Mouse (Mus musculus): ENCODE data around the gene Clptm1. TPM values are rescaled to one million over a fixed set of nuclear protein-coding genes. Genes with fewer than 3 reads are reported as not detected.
A peak's percentile ranks its signal among the peaks of the same experiment; 100 is the strongest.

Clptm1 gene
- polyA plus RNA-seq, 1 experiment from 2014 or later, result 89.9 TPM

DNA sequence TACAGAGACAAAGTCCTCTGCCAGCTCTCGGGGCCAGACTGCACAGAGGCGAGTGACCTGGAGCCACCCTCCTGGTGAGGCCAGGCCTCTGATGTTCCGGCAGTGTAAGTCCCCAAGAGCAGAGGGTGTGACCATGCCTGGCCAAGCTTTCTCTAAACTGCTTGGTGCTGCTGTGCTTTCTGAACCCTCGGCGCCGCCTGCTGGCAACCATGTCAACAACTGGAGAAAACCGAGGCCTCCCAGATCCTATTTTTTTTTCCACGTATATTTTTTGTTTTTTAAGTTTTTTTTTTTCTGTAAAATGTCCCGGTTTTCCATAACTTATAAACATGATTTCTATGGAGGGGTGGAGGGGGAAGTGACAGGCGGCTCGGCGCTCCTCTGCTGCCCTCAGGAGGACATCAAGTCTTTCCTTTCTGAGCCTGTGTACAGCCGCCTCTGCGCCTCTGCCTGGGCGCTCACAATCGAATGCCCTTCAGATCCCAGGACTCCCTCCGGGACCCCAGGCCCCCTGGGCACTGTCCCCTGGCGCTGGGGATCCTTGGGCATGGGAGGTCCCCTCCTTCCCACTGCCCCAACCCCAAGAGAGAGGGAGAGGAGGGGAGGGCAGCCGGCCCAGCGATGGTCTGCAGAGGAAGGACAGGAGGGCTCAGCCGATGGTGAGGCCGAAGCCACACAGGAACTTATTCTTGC, 36.4 kb upstream of the Clptm1 start:
- Histone ChIP-seq H3K9ac (ENCODE audit: low read depth, low read length) (no peak overlapping the region), H3K4me3 (ENCODE audit: low read depth, low read length) (no peak overlapping the region), H3K36me3 (ENCODE audit: control insufficient read depth, insufficient read depth, low read length) (peaks cover 29% of the 10 kb centered on the region), H3K4me2 (peak overlapping the region; percentile 32), H3K27me3 (replicated peaks; ENCODE audit: control insufficient read depth, insufficient read depth, low read length) (no peaks in the 10 kb centered on the region), H3K4me1 (replicated peaks; ENCODE audit: control insufficient read depth, insufficient read depth, low read length) (peaks cover 46% of the 10 kb centered on the region), H3K9me3 (ENCODE audit: control insufficient read depth, low read length) (no peaks in the 10 kb centered on the region), H3K27ac (ENCODE audit: low read depth, low read length) (peak overlapping the region; percentile 72)
- ATAC-seq (replicated peaks; ENCODE audit: low FRiP score) (peak; percentile 77), DNase-seq (ENCODE audit: low spot score) (peak; percentile 77)
- WGBS, result 26% methylated on average over 22 of the region's 22 CpGs

DNA sequence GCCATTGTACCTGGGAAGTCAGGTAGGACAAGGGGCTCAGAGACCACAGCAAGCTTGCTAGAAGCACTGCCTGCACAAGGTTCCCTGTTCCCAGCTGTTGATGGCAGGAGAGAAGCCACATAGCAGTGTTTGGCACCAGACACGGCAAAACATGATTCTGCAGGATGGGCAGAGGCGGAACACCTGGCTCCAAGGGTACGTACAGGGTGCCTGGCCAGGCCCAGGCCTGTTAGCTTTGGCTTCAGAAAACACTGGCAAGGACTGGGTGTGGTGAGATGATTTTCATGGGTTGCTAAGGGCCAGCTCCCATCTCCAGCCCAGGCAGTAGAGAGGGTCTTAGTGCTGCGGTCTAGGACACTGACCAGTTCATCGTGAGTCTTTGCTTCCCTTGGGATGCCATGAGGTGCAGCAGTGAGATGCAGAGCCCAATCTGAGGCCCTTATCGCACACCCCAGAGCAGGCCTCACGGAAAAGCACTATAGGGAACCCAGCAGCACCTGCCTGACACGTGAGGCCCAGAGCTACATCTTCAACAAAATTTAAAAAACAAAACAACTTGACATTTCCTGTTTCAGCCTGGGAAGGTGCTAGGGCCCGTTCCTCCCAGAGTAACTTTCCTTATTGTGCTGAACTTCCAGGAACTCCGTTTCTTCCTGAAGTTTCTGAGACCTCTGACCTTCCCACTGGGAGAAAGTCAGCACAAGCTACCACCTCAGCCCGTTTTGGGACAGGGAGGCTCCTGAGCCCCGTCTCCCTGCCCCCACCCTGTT, 35.7 kb upstream of the Clptm1 start:
- no peak overlapping the region for H3K9ac ChIP-seq (ENCODE audit: low read depth, low read length)
- H3K4me1 ChIP-seq (replicated peaks; ENCODE audit: control insufficient read depth, insufficient read depth, low read length), result peaks cover 53% of the 10 kb centered on the region
- peaks cover 31% of the 10 kb centered on the region for H3K36me3 ChIP-seq (ENCODE audit: control insufficient read depth, insufficient read depth, low read length)
- H3K27ac ChIP-seq (ENCODE audit: low read depth, low read length), result peak overlapping the region; percentile 68
- no peak overlapping the region for H3K4me3 ChIP-seq (ENCODE audit: low read depth, low read length)
- DNase-seq (ENCODE audit: low spot score), result no peak
- WGBS, result 50% methylated on average over 12 of the region's 12 CpGs
- ATAC-seq (replicated peaks; ENCODE audit: low FRiP score), result no peak
- no peaks in the 10 kb centered on the region for H3K9me3 ChIP-seq (ENCODE audit: control insufficient read depth, low read length)
- no peaks in the 10 kb centered on the region for H3K27me3 ChIP-seq (replicated peaks; ENCODE audit: control insufficient read depth, insufficient read depth, low read length)
- H3K4me2 ChIP-seq, result peak overlapping the region; percentile 32

DNA sequence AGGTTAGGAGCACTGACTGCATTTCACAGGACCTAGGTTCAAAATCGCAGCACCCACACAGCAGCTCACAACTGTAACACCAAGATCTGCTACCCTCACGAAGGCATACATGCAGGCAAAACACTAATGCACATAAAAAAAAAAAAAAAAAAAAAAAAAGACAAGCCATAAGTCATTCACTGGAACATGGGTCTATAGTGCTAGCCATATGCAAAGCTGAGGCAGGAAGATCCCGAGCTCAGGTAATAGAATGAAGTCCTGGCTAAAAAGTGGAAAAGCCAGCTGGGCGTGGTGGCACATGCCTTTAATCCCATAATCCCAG, 35.0 kb upstream of the Clptm1 start:
- Histone ChIP-seq H3K4me2 (peak overlapping the region; percentile 76; the same call in 1 of the 2 replicates), H3K36me3 (ENCODE audit: control insufficient read depth, insufficient read depth, low read length) (peaks cover 26% of the 10 kb centered on the region), H3K9me3 (ENCODE audit: control insufficient read depth, low read length) (no peaks in the 10 kb centered on the region), H3K4me3 (ENCODE audit: low read depth, low read length) (no peak overlapping the region), H3K4me1 (replicated peaks; ENCODE audit: control insufficient read depth, insufficient read depth, low read length) (peaks cover 59% of the 10 kb centered on the region), H3K9ac (ENCODE audit: low read depth, low read length) (no peak overlapping the region), H3K27me3 (replicated peaks; ENCODE audit: control insufficient read depth, insufficient read depth, low read length) (no peaks in the 10 kb centered on the region), H3K27ac (ENCODE audit: low read depth, low read length) (peak overlapping the region; percentile 68; the same call in 1 of the 2 replicates)
- ATAC-seq (replicated peaks; ENCODE audit: low FRiP score) (no peak), DNase-seq (ENCODE audit: low spot score) (no peak)
- WGBS, result 60% methylated on average over 4 of the region's 4 CpGs

DNA sequence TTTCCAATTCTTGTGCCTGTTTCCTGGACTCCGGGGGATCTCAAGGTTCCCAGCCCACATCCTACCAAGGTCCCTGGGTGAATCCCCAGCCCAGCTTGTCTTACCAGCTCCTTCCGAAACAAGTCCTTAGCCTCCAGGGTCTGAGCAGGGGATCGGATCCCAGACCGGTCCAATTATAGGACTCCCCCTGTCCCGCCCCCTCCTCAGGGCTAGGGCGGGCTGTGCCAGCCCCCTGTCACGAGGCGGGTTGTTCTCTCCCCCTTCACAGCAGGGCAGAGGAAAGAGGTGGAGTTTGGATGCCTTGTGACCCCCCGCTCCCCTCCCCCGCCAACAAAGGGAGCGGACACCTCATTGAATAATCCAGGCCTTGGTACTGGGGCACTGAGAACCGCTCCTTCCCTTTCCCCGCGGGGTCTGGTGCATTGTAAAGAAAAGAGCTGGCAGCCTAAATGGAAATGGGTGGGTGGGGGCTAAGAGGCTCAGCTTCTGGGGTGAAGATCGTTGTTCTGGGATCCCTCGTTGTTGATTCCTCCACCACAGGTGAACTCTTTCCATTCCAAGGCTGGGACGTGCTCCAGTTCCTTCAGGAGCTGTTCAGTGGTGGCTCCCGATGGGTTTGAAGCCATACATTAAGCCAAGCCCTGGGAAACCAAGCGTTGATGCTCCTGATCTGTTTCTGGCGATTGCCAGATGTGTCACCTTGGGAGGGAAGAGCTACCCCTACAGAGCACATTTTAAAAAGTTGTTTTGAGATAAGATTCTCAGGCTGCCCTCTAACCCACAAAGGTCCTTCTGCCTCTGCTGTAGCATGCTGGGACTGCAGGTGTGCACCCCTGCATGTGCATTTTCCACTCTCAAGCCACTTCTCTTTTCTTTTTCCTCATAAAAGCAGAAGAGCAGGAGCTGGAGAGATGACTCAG, 34.3 kb upstream of the Clptm1 start, which contains the start of gene Apoe:
Apoe (minus strand) TSS at position 282 of the 920 bp plus-strand sequence.
- Histone ChIP-seq H3K27me3 (replicated peaks; ENCODE audit: control insufficient read depth, insufficient read depth, low read length) (no peaks in the 10 kb centered on the region), H3K4me1 (replicated peaks; ENCODE audit: control insufficient read depth, insufficient read depth, low read length) (peaks cover 66% of the 10 kb centered on the region), H3K4me2 (peak within 1 kb of the TSS; percentile 76), H3K36me3 (ENCODE audit: control insufficient read depth, insufficient read depth, low read length) (peaks cover 24% of the 10 kb centered on the region), H3K9ac (ENCODE audit: low read depth, low read length) (peak within 1 kb of the TSS; percentile 69), H3K9me3 (ENCODE audit: control insufficient read depth, low read length) (no peaks in the 10 kb centered on the region), H3K27ac (ENCODE audit: low read depth, low read length) (peak within 1 kb of the TSS; percentile 68), H3K4me3 (ENCODE audit: low read depth, low read length) (peak within 1 kb of the TSS; percentile 58)
- 4% methylated on average over 20 of the region's 20 CpGs for WGBS
- ATAC-seq (replicated peaks; ENCODE audit: low FRiP score), result peak; percentile 54
- peak; percentile 65 for DNase-seq (ENCODE audit: low spot score)

DNA sequence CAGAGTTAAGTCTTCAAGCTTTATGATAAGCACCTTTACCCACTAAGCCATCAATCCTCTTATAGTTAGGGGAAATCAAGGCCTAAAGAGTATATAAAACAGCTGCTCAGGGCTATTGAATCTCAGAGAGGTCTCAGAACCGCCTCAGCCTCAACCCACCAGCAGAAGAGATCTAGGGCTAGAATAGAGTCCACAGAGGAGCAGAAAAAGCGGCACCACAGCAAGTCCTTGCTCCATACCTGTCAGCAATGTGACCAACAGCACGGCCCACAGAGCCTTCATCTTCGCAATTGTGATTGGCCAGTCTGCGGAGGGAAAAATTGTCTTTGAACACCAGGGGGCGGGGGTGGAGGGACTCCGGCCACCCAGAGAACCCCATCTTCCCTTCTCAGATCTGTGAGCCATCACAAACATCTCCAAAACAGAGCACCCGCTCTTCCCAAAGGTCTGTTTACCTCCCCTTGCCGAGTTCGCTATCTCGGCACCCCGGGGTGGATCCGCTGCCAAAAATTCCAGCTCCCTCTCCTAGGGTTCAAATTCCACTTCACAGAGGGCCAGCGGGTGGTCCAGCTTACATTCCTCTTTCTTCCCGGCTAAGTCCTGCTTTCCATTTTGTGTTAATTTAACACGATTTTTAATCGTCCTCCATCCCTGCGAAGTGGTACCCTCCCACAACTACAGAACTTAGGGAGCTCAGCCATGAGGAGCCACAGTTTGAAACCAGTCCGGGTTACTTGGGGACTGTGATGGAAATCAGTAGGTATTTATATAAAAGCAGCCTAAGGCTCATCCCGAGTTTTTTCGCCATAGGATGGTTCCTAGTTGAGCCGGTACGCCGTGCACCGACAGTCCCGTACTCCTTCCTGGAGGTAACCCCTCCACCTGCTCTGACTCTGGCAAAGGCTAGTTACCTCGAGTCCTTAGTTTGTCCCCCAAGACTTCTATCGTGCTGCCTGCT, 33.4 kb upstream of the Clptm1 start:
- H3K9ac ChIP-seq (ENCODE audit: low read depth, low read length), result peak overlapping the region; percentile 69
- H3K4me3 ChIP-seq (ENCODE audit: low read depth, low read length), result peak overlapping the region; percentile 58
- H3K4me1 ChIP-seq (replicated peaks; ENCODE audit: control insufficient read depth, insufficient read depth, low read length), result peaks cover 75% of the 10 kb centered on the region
- 4% methylated on average over 28 of the region's 28 CpGs for WGBS
- no peaks in the 10 kb centered on the region for H3K9me3 ChIP-seq (ENCODE audit: control insufficient read depth, low read length)
- H3K36me3 ChIP-seq (ENCODE audit: control insufficient read depth, insufficient read depth, low read length), result peaks cover 22% of the 10 kb centered on the region
- H3K27me3 ChIP-seq (replicated peaks; ENCODE audit: control insufficient read depth, insufficient read depth, low read length), result no peaks in the 10 kb centered on the region
- DNase-seq (ENCODE audit: low spot score) (no peak), ATAC-seq (replicated peaks; ENCODE audit: low FRiP score) (no peak)
- peak overlapping the region; percentile 68 for H3K27ac ChIP-seq (ENCODE audit: low read depth, low read length)
- peak overlapping the region; percentile 76 for H3K4me2 ChIP-seq

DNA sequence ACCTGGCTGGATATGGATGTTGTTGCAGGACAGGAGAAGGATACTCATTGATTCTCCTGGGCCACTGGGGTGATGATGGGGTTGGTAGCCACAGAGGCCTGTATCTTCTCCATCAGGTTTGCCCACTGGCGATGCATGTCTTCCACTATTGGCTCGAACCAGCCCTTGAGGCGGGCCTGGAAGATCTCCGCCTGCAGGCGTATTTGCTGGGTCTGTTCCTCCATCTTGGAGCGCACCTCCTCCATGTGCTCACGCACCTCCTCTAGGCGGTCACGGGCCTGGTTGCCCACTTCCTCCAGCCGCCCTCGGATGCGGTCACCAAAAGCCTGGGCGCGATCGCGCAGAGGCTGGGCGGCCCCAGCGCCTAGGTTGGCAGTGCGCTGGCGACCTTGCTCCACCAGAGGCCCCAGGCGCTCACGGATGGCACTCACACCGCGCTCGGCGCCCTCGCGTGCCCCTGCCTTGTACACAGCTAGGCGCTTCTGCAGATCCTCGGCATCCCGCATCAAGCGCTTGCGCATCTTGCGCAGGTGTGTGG, 31.6 kb upstream of the Clptm1 start:
- H3K27ac ChIP-seq (ENCODE audit: low read depth, low read length), result peak overlapping the region; percentile 17; the same call in 1 of the 2 replicates
- H3K36me3 ChIP-seq (ENCODE audit: control insufficient read depth, insufficient read depth, low read length), result peaks cover 12% of the 10 kb centered on the region
- peak overlapping the region; percentile 58 for H3K4me3 ChIP-seq (ENCODE audit: low read depth, low read length)
- no peak for ATAC-seq (replicated peaks; ENCODE audit: low FRiP score)
- H3K9me3 ChIP-seq (ENCODE audit: control insufficient read depth, low read length), result no peaks in the 10 kb centered on the region
- no peak for DNase-seq (ENCODE audit: low spot score)
- H3K9ac ChIP-seq (ENCODE audit: low read depth, low read length), result no peak overlapping the region
- whole genome bisulfite sequencing, result 83% methylated on average over 34 of the region's 34 CpGs
- H3K27me3 ChIP-seq (replicated peaks; ENCODE audit: control insufficient read depth, insufficient read depth, low read length), result no peaks in the 10 kb centered on the region
- H3K4me2 ChIP-seq, result peak overlapping the region; percentile 76
- H3K4me1 ChIP-seq (replicated peaks; ENCODE audit: control insufficient read depth, insufficient read depth, low read length), result peaks cover 73% of the 10 kb centered on the region

DNA sequence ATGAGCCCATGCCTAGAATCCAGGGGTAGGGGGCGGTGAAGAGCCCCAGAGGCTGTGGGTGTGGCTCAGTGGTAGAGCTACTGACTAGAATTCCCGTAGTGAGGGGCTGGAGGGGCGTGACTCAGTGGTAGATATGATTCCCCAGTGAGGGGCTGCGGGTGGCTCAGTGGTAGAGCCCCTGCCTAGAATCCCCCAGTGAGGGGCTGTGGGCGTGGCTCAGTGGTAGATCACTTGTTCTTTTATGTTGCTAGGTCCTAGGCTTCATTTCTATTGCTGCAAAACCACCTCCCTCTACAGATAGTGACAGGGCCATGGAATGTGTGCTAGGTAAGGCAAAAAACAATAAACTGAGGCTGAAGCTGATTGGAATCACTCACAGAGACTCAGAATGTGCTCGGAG, 31.0 kb upstream of the Clptm1 start:
- Histone ChIP-seq H3K9me3 (ENCODE audit: control insufficient read depth, low read length) (no peaks in the 10 kb centered on the region), H3K27ac (ENCODE audit: low read depth, low read length) (peak overlapping the region; percentile 95; the same call in 1 of the 2 replicates), H3K4me2 (peak overlapping the region; percentile 76), H3K4me1 (replicated peaks; ENCODE audit: control insufficient read depth, insufficient read depth, low read length) (peaks cover 69% of the 10 kb centered on the region), H3K9ac (ENCODE audit: low read depth, low read length) (no peak overlapping the region), H3K4me3 (ENCODE audit: low read depth, low read length) (no peak overlapping the region), H3K27me3 (replicated peaks; ENCODE audit: control insufficient read depth, insufficient read depth, low read length) (no peaks in the 10 kb centered on the region), H3K36me3 (ENCODE audit: control insufficient read depth, insufficient read depth, low read length) (peaks cover 12% of the 10 kb centered on the region)
- DNase-seq (ENCODE audit: low spot score) (no peak), ATAC-seq (replicated peaks; ENCODE audit: low FRiP score) (no peak)
- 43% methylated on average over 6 of the region's 6 CpGs for WGBS
